Mouse (Mus musculus): ENCODE data around the gene Rbm38.

DNA sequence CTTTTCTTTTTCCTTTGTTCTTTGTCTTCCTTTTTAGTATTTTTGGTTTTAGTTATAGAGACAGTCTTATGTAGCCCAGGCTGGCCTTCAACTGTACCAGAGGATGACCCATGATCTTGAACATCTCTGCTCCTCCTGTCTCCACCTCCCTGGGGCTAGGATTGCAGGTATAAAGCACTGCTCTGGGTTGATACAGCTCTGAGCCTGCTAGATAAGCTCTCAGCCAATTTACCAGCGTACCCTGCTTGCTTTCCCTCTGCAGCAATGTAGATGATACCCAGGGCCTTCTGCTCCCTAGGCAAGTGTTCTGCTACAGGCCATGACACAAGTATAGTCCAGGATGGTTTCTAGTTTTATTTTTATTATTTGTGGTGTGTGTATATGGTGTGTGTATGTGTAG, 21.6 kb downstream of the Rbm38 start:
- TF ChIP-seq POLR2A (IDR thresholded peaks at IDR 0.05; ENCODE audit: borderline replicate concordance, control insufficient read depth, low read depth, low read length) = no peak
- no peak for TF ChIP-seq CTCF (IDR thresholded peaks at IDR 0.05; ENCODE audit: control insufficient read depth, insufficient read depth, low read length)

Data from bone marrow, adult 2 months (tissue).